Mouse (Mus musculus) ES-Bruce4 (cell line): ENCODE data around the gene Mtfr1l.

Source experiments
- CTCF ChIP-seq: IDR thresholded peaks from one replicate; pipeline ENCODE4 v1.8.1; 2011; ENCODE audit warnings: low read depth, low read length
- EP300 ChIP-seq: IDR thresholded peaks from 2 replicates; pipeline ENCODE4 v1.6.1; 2011; ENCODE audit warnings: low read depth, low read length; ENCODE audit not compliant: insufficient read depth
- POLR2A ChIP-seq: IDR thresholded peaks from one replicate; pipeline ENCODE4 v1.8.1; 2011; ENCODE audit warnings: low read length; ENCODE audit not compliant: insufficient read depth

GRCm38 (mm10) chr4:134526220-134526619 lies 9.0 kb downstream of the Mtfr1l start:
- TF ChIP-seq CTCF (no peak), POLR2A (no peak), EP300 (no peak)
